Mouse (Mus musculus) lung, postnatal 0 days (tissue): ENCODE results near the gene Pknox2. TPM values are rescaled to one million over a fixed set of nuclear protein-coding genes. Genes with fewer than 3 reads are reported as not detected.
A peak's percentile ranks its signal among the peaks of the same experiment; 100 is the strongest.

Experiments used
- ATAC-seq: fragments of 200-750 bp; cut with Nextera tagmentation; 2 replicates; pipeline ENCODE4 v1.8.0; 2017; ENCODE audit warnings: moderate library complexity
- DNase-seq: peaks from one replicate; pipeline ENCODE4 v3.0.0-alpha.2; 2016; ENCODE audit warnings: low spot score
- H3K27ac ChIP-seq: fragments of 300-500 bp; sonication (generic); 2 replicates; pipeline ENCODE4 v1.5.1; 2014; ENCODE audit warnings: antibody characterized with exemption, mild to moderate bottlenecking, low read length, mixed read lengths
- H3K27me3 ChIP-seq: fragments of 300-500 bp; sonication (generic); replicated peaks from 2 replicates; pipeline ENCODE4 v1.6.1; 2014; ENCODE audit warnings: low read length, mixed read lengths; ENCODE audit not compliant: insufficient read depth
- H3K36me3 ChIP-seq: fragments of 300-500 bp; sonication (generic); 2 replicates; pipeline ENCODE4 v1.6.1; 2014; ENCODE audit warnings: low read length, mixed read lengths; ENCODE audit not compliant: insufficient read depth
- H3K4me1 ChIP-seq: fragments of 300-500 bp; sonication (generic); 2 replicates; pipeline ENCODE4 v1.6.1; 2014; ENCODE audit warnings: antibody characterized with exemption, low read depth, low read length, mixed read lengths; ENCODE audit not compliant: insufficient read depth
- H3K4me2 ChIP-seq: fragments of 300-500 bp; sonication (generic); replicated peaks from 2 replicates; pipeline ENCODE4 v1.6.1; 2014; ENCODE audit warnings: low read depth, mild to moderate bottlenecking, low read length, moderate library complexity, mixed read lengths
- H3K4me3 ChIP-seq: fragments of 300-500 bp; sonication (generic); 2 replicates; pipeline ENCODE4 v1.5.1; 2014; ENCODE audit warnings: low read depth, low read length
- H3K9ac ChIP-seq: fragments of 300-500 bp; sonication (generic); replicated peaks from 2 replicates; pipeline ENCODE4 v1.6.1; 2014; ENCODE audit warnings: low read depth, mild to moderate bottlenecking
- H3K9me3 ChIP-seq: fragments of 300-500 bp; sonication (generic); 2 replicates; pipeline ENCODE4 v1.6.1; 2016; ENCODE audit warnings: low read length, mixed read lengths
- CTCF ChIP-seq: IDR thresholded peaks from 2 replicates; pipeline ENCODE4 v1.5.1; 2016; ENCODE audit warnings: antibody characterized with exemption, mild to moderate bottlenecking
- EP300 ChIP-seq: IDR thresholded peaks from 2 replicates; pipeline ENCODE4 v1.6.1; 2016; ENCODE audit warnings: antibody characterized with exemption, mild to moderate bottlenecking, control low read depth
- WGBS: fragments of 180-500 bp; shearing (Covaris S2); extraction: QIAGEN DNeasy Blood & Tissue Kit; methylation state at CpG from one replicate; pipeline ENCODE4 v1.1.7; 2014; 5-methylcytosine and 5-hydroxymethylcytosine counted together
- polyA plus RNA-seq: library from polyadenylated mRNA; unstranded; fragments of >200 nt; fragmentation: Nextera tagmentation; extraction: Ambion mirVana; gene quantifications from 2 replicates; pipeline ENCODE4 v1.2.1, GENCODE M21; 2015

The Pknox2 gene
- polyA plus RNA-seq, 1 experiment from 2014 or later = 11.1 TPM

DNA sequence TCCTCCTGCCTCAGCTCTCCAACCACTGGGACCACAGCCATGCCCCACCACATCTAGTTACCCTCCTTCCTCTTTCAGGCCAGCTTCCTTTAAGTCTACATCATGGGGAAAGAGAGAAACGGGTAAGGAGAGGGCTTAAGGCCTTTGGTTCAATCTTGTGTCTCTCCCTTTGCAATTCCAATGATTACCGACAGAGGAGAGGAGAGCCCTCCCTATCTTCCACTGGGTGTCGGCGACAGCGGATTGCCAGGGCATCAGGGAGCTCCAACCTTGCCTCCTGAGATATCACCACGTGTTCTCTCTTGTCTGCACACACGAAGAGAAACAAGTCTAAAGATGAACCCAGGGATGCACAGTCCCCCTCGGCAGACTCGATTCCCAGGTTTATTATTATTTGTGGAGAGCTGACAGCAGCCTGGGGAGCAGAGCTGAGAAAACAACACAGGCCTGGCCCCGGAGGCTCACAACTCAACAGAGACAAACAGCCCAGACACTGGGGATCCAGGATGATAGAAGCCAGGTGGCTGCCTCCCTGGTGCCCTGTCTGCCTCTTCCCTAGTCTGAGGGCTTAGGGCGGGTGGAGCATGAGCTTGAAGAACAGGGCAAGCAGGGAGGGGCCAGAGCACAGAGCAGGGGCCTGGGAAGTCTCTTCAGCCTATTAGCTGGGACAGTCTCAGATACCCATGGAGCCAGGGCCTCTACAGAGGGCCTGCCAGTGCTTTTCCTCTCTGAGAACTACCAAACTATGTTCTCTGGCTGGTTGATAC, 170.4 kb downstream of the Pknox2 start:
- Histone ChIP-seq H3K4me2 (no peak overlapping the region), H3K27me3 (no peaks in the 10 kb centered on the region), H3K9me3 (no peaks in the 10 kb centered on the region), H3K36me3 (no peaks in the 10 kb centered on the region), H3K9ac (no peak overlapping the region), H3K4me1 (no peaks in the 10 kb centered on the region), H3K4me3 (no peak overlapping the region), H3K27ac (no peak overlapping the region)
- TF ChIP-seq EP300 = no peak
- peak; percentile 53 for TF ChIP-seq CTCF
- DNase-seq (no peak), ATAC-seq (no peak)
- WGBS = 35% methylated on average over 11 of the region's 11 CpGs

DNA sequence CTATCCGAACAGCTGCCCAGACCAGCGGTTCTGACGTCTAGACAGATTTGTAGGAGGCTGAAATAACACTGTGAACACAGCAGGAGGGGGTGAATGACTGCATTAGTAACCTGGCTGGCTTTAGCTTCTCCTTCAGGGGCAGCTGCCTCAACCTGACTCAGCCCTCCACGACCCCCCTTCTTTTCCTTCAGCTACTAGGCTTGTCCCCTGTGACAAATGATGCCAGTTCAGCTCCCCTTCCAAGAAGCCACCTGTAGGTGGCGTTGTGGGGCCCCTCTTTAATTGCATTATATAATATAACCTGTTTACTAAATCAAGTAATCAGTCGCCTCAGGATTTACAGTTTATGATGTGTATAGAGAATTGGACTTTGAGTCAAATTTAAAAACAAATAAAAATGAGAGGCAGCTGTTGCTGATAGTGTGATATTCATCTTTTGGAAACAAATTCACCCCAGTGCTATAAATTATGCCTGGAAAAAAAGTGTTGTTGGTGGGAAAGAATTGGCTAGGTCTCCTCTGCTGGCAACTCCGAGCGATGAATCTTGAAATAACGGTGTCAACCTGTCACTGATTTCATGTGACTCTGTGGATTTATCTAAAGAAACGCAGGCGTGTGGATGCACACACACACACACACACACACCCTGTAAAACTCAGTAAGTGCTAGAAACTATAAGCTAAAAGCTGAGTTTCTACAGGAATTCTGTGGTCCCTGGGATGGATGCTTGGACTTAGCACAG, 173.6 kb downstream of the Pknox2 start:
- DNase-seq (peak; percentile 45), ATAC-seq (no peak)
- Histone ChIP-seq H3K27ac (no peak overlapping the region), H3K4me3 (no peak overlapping the region), H3K4me1 (no peaks in the 10 kb centered on the region), H3K9ac (no peak overlapping the region), H3K9me3 (no peaks in the 10 kb centered on the region), H3K27me3 (no peaks in the 10 kb centered on the region), H3K36me3 (no peaks in the 10 kb centered on the region), H3K4me2 (no peak overlapping the region)
- peak; percentile 52 for TF ChIP-seq CTCF
- no peak for TF ChIP-seq EP300
- WGBS = 60% methylated on average over 11 of the region's 11 CpGs

DNA sequence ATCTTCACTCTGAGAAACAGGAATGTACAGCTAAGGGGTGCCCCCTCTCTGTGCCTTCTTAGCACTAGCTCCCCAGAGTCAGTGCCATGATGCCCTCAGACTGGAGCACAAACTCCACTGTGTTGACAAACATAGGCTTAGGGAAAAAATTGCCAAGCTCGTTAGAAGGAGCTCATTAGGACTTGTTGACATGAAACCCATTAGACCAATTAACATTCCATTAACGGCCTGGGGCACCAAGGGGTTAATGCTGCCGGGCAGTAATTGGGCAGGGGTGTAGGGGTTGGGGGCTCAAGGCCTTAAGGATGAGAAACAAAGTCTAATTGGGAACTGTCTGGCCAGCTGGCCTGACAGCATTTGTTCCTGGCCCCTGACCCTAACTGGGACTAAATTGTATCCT, 175.1 kb downstream of the Pknox2 start:
- DNase-seq = no peak
- TF ChIP-seq EP300 = no peak
- TF ChIP-seq CTCF = no peak
- 47% methylated on average over 3 of the region's 3 CpGs for WGBS
- H3K4me1 ChIP-seq = no peaks in the 10 kb centered on the region
- H3K4me2 ChIP-seq = no peak overlapping the region
- H3K36me3 ChIP-seq = no peaks in the 10 kb centered on the region
- ATAC-seq = no peak
- no peaks in the 10 kb centered on the region for H3K27me3 ChIP-seq
- H3K4me3 ChIP-seq = no peak overlapping the region
- no peak overlapping the region for H3K9ac ChIP-seq
- H3K9me3 ChIP-seq = no peaks in the 10 kb centered on the region
- no peak overlapping the region for H3K27ac ChIP-seq

DNA sequence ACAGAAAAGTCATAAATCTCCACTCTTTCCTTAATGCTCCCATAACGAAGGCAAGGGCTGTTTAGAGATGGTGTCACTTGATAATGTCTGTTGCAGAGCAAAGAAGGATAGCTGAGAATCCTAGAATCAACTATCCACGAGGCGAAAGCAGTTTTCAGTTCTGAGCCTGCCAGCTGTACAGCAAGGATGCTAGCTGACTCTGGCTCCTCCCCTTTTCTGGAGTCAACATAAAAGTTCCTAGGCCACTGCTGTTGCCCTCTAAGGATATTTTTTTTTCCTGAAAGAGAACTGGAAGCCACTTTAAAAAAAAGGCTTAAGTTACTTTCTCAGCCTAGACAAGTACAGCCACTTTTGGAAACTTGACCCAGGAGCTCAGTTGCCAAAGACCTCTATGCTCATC, 176.1 kb downstream of the Pknox2 start:
- Histone ChIP-seq H3K27ac (no peak overlapping the region), H3K4me3 (no peak overlapping the region), H3K27me3 (no peaks in the 10 kb centered on the region), H3K4me1 (no peaks in the 10 kb centered on the region), H3K9ac (no peak overlapping the region), H3K4me2 (no peak overlapping the region), H3K9me3 (no peaks in the 10 kb centered on the region), H3K36me3 (no peaks in the 10 kb centered on the region)
- 0 out of 2 replicates have a peak, but pooled peaks have one; percentile 18 for ATAC-seq
- 13% methylated on average over 3 of the region's 3 CpGs for WGBS
- TF ChIP-seq EP300 (no peak), CTCF (no peak)
- peak; percentile 56 for DNase-seq

DNA sequence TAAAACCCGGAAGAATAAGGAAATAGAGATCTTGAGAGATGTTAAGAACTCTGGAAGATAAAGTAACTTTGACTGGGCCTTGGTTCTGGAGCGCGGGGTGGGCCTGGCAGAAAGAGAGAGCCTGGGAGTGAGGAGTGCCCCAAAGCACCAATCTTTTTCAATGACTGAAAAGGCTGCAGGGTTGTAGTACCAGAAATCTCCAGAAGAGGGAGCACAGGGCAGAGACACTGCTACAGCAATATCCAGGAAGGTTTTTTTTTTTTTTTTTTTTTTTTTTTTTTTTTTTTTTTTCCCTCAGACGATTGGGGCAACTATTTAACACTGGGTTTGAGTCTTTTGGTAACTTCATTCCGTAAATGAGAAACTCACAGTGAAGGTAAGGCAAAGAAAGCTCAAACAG, 176.6 kb downstream of the Pknox2 start:
- peak; percentile 80 for TF ChIP-seq CTCF
- TF ChIP-seq EP300 = peak; percentile 37; the same call in 1 of the 2 replicates
- no peak overlapping the region for H3K27ac ChIP-seq

DNA sequence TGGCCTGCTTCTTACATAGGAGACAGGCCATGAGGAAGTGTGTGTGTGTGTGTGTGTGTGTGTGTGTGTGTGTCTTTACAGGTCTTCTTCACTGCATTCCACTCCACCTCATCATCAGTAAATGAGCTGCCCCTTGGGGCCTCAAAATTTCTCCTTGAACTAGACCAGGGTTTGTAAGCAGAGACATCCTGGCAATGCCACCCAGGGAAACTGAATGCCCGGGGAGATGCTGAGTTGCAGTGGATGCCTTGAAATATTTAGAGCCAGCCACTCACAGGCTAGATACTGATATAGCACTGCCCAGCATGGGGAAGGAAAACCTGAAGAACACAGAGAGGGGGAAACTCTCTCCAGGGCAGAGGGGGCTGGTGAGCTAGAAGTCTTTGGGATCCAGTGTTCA, 178.1 kb downstream of the Pknox2 start:
- Histone ChIP-seq H3K27me3 (no peaks in the 10 kb centered on the region), H3K9me3 (no peaks in the 10 kb centered on the region), H3K4me2 (no peak overlapping the region), H3K9ac (no peak overlapping the region), H3K36me3 (no peaks in the 10 kb centered on the region), H3K4me3 (no peak overlapping the region), H3K27ac (no peak overlapping the region), H3K4me1 (no peaks in the 10 kb centered on the region)
- DNase-seq = no peak
- TF ChIP-seq EP300 (no peak), CTCF (no peak)
- 88% methylated on average over 1 of the region's 1 CpGs for WGBS
- no peak for ATAC-seq

More for the DNA sequence above, 176.6 kb downstream of the Pknox2 start:
- Histone ChIP-seq H3K36me3 (no peaks in the 10 kb centered on the region), H3K4me2 (no peak overlapping the region), H3K9me3 (no peaks in the 10 kb centered on the region), H3K27me3 (no peaks in the 10 kb centered on the region), H3K9ac (no peak overlapping the region), H3K4me1 (no peaks in the 10 kb centered on the region), H3K4me3 (no peak overlapping the region)
- ATAC-seq = peak; percentile 67
- WGBS = 4% methylated on average over 5 of the region's 5 CpGs
- peak; percentile 70 for DNase-seq
